Mouse (Mus musculus): ENCODE data around the gene Adcyap1. TPM values are rescaled to one million over a fixed set of nuclear protein-coding genes. Genes with fewer than 3 reads are reported as not detected.

Adcyap1 gene
- polyA plus RNA-seq (2015; fragmentation: Nextera tagmentation; extraction: Ambion mirVana): 0.09 TPM in 1 of 2 replicates, not detected in the other

- no peak for ATAC-seq (ENCODE audit: insufficient read depth)
- WGBS (ENCODE audit: insufficient replicate concordance): 25% methylated on average over 10 of the region's 10 CpGs
- Histone ChIP-seq H3K9me3 (replicated peaks) (no peaks in the 10 kb centered on the region), H3K4me1 (replicated peaks) (no peaks in the 10 kb centered on the region), H3K9ac (no peak within 1 kb of the TSS), H3K4me2 (no peak within 1 kb of the TSS), H3K4me3 (replicated peaks) (no peak within 1 kb of the TSS), H3K27ac (replicated peaks) (no peak within 1 kb of the TSS), H3K27me3 (peaks cover 51% of the 10 kb centered on the region), H3K36me3 (replicated peaks) (no peaks in the 10 kb centered on the region)
Observed at GRCm38 (mm10) chr17:93198717-93199116, at the start of gene Adcyap1. Adcyap1 (plus strand) TSS chr17:93199017.

GRCm38 (mm10) chr17:93158280-93158851 is 40.5 kb upstream of the Adcyap1 start:
- WGBS (ENCODE audit: insufficient replicate concordance): 35% methylated on average over 1 of the region's 1 CpGs

GRCm38 (mm10) chr17:93169572-93169971 is 29.2 kb upstream of the Adcyap1 start:
- ATAC-seq (ENCODE audit: insufficient read depth): no peak
- Histone ChIP-seq H3K27me3 (no peaks in the 10 kb centered on the region), H3K36me3 (replicated peaks) (no peaks in the 10 kb centered on the region), H3K4me3 (replicated peaks) (no peak overlapping the region), H3K9me3 (replicated peaks) (no peaks in the 10 kb centered on the region), H3K9ac (no peak overlapping the region), H3K4me2 (no peak overlapping the region), H3K4me1 (replicated peaks) (no peaks in the 10 kb centered on the region), H3K27ac (replicated peaks) (no peak overlapping the region)

More at GRCm38 (mm10) chr17:93158280-93158851, 40.5 kb upstream of the Adcyap1 start:
- Histone ChIP-seq H3K9me3 (replicated peaks) (no peaks in the 10 kb centered on the region), H3K4me1 (replicated peaks) (no peaks in the 10 kb centered on the region), H3K27ac (replicated peaks) (no peak overlapping the region), H3K4me3 (replicated peaks) (no peak overlapping the region), H3K36me3 (replicated peaks) (no peaks in the 10 kb centered on the region), H3K9ac (no peak overlapping the region), H3K4me2 (no peak overlapping the region), H3K27me3 (no peaks in the 10 kb centered on the region)
- ATAC-seq (ENCODE audit: insufficient read depth): no peak

GRCm38 (mm10) chr17:93196846-93197245 is 2.0 kb upstream of the Adcyap1 start:
- no peaks in the 10 kb centered on the region for H3K4me1 ChIP-seq (replicated peaks)
- no peak overlapping the region for H3K4me3 ChIP-seq (replicated peaks)
- H3K9ac ChIP-seq: no peak overlapping the region
- ATAC-seq (ENCODE audit: insufficient read depth): no peak
- H3K27ac ChIP-seq (replicated peaks): no peak overlapping the region
- H3K36me3 ChIP-seq (replicated peaks): no peaks in the 10 kb centered on the region
- peaks cover 32% of the 10 kb centered on the region for H3K27me3 ChIP-seq
- H3K4me2 ChIP-seq: no peak overlapping the region
- WGBS (ENCODE audit: insufficient replicate concordance): 39% methylated on average over 2 of the region's 2 CpGs
- H3K9me3 ChIP-seq (replicated peaks): no peaks in the 10 kb centered on the region

- ATAC-seq (ENCODE audit: insufficient read depth): no peak
- Histone ChIP-seq H3K27me3 (peaks cover 46% of the 10 kb centered on the region), H3K4me2 (no peak overlapping the region), H3K9me3 (replicated peaks) (no peaks in the 10 kb centered on the region), H3K4me3 (replicated peaks) (no peak overlapping the region), H3K36me3 (replicated peaks) (no peaks in the 10 kb centered on the region), H3K4me1 (replicated peaks) (no peaks in the 10 kb centered on the region), H3K9ac (no peak overlapping the region), H3K27ac (replicated peaks) (no peak overlapping the region)
- 7% methylated on average over 4 of the region's 4 CpGs for WGBS (ENCODE audit: insufficient replicate concordance)
Observed at GRCm38 (mm10) chr17:93198213-93198612, 604 bp upstream of the Adcyap1 start.

- Histone ChIP-seq H3K4me1 (replicated peaks) (no peaks in the 10 kb centered on the region), H3K9me3 (replicated peaks) (no peaks in the 10 kb centered on the region), H3K4me2 (no peak overlapping the region), H3K9ac (no peak overlapping the region), H3K27me3 (peaks cover 54% of the 10 kb centered on the region), H3K27ac (replicated peaks) (no peak overlapping the region), H3K4me3 (replicated peaks) (no peak overlapping the region), H3K36me3 (replicated peaks) (no peaks in the 10 kb centered on the region)
- 3% methylated on average over 15 of the region's 15 CpGs for WGBS (ENCODE audit: insufficient replicate concordance)
- ATAC-seq (ENCODE audit: insufficient read depth): no peak
Observed at GRCm38 (mm10) chr17:93199218-93199617, 401 bp downstream of the Adcyap1 start.

- peaks cover 58% of the 10 kb centered on the region for H3K27me3 ChIP-seq
- ATAC-seq (ENCODE audit: insufficient read depth): no peak
- H3K27ac ChIP-seq (replicated peaks): no peak overlapping the region
- H3K4me3 ChIP-seq (replicated peaks): no peak overlapping the region
- H3K9me3 ChIP-seq (replicated peaks): no peaks in the 10 kb centered on the region
- H3K9ac ChIP-seq: no peak overlapping the region
- no peak overlapping the region for H3K4me2 ChIP-seq
- H3K4me1 ChIP-seq (replicated peaks): no peaks in the 10 kb centered on the region
- no peaks in the 10 kb centered on the region for H3K36me3 ChIP-seq (replicated peaks)
- WGBS (ENCODE audit: insufficient replicate concordance): 4% methylated on average over 9 of the region's 9 CpGs
Observed at GRCm38 (mm10) chr17:93199747-93200146, 930 bp downstream of the Adcyap1 start.

GRCm38 (mm10) chr17:93200386-93201264 is 1.8 kb downstream of the Adcyap1 start:
- Histone ChIP-seq H3K4me3 (replicated peaks) (no peak overlapping the region), H3K27me3 (peaks cover 60% of the 10 kb centered on the region), H3K9ac (no peak overlapping the region), H3K9me3 (replicated peaks) (no peaks in the 10 kb centered on the region), H3K27ac (replicated peaks) (no peak overlapping the region), H3K4me2 (no peak overlapping the region), H3K4me1 (replicated peaks) (no peaks in the 10 kb centered on the region), H3K36me3 (replicated peaks) (no peaks in the 10 kb centered on the region)
- 4% methylated on average over 29 of the region's 29 CpGs for WGBS (ENCODE audit: insufficient replicate concordance)
- ATAC-seq (ENCODE audit: insufficient read depth): no peak

GRCm38 (mm10) chr17:93201265-93201925 is 2.6 kb downstream of the Adcyap1 start:
- no peaks in the 10 kb centered on the region for H3K9me3 ChIP-seq (replicated peaks)
- H3K4me2 ChIP-seq: no peak overlapping the region
- ATAC-seq (ENCODE audit: insufficient read depth): no peak
- H3K4me1 ChIP-seq (replicated peaks): no peaks in the 10 kb centered on the region
- no peak overlapping the region for H3K27ac ChIP-seq (replicated peaks)
- H3K27me3 ChIP-seq: peaks cover 60% of the 10 kb centered on the region
- no peaks in the 10 kb centered on the region for H3K36me3 ChIP-seq (replicated peaks)
- WGBS (ENCODE audit: insufficient replicate concordance): 2% methylated on average over 16 of the region's 16 CpGs
- H3K4me3 ChIP-seq (replicated peaks): no peak overlapping the region
- no peak overlapping the region for H3K9ac ChIP-seq

GRCm38 (mm10) chr17:93202165-93203075 is 3.6 kb downstream of the Adcyap1 start:
- no peak for ATAC-seq (ENCODE audit: insufficient read depth)
- no peak overlapping the region for H3K4me2 ChIP-seq

More at GRCm38 (mm10) chr17:93202165-93203075, 3.6 kb downstream of the Adcyap1 start:
- WGBS (ENCODE audit: insufficient replicate concordance): under 1% methylated on average over 44 of the region's 44 CpGs
- Histone ChIP-seq H3K4me1 (replicated peaks) (no peaks in the 10 kb centered on the region), H3K4me3 (replicated peaks) (no peak overlapping the region), H3K36me3 (replicated peaks) (no peaks in the 10 kb centered on the region), H3K9ac (no peak overlapping the region), H3K27ac (replicated peaks) (no peak overlapping the region), H3K9me3 (replicated peaks) (no peaks in the 10 kb centered on the region), H3K27me3 (peaks cover 60% of the 10 kb centered on the region)
